Mouse (Mus musculus) left cerebral cortex, adult 8-10 months (tissue): ENCODE measurements at regions not wholly inside any gene's neighbourhood (a gene's known extent, or its start where the extent isn't known, plus 50 kb on each side); places are given as distances from the start of the nearest gene placed in this dataset.

Source experiments
- DNase-seq, 2 experiments: peaks; one replicate each; pipeline ENCODE4 v3.0.0; 2022; ENCODE audit warnings: low spot score in 2 of 2

GRCm38 (mm10) chr15:87200282-87201048 lies 343.6 kb upstream of the Fam19a5 start:
- no peak for DNase-seq

- no peak for DNase-seq
Observed at GRCm38 (mm10) chr15:87201055-87201454, 343.0 kb upstream of the Fam19a5 start.

GRCm38 (mm10) chr15:87229951-87230350 lies 314.1 kb upstream of the Fam19a5 start:
- DNase-seq: no peak

- no peak for DNase-seq
Observed at GRCm38 (mm10) chr15:87236096-87236495, 308.0 kb upstream of the Fam19a5 start.

GRCm38 (mm10) chr15:87239057-87239456 lies 305.0 kb upstream of the Fam19a5 start:
- DNase-seq: no peak

- no peak for DNase-seq
Observed at GRCm38 (mm10) chr15:87261497-87261896, 282.6 kb upstream of the Fam19a5 start.

- DNase-seq: no peak
Observed at GRCm38 (mm10) chr15:87264906-87265305, 279.2 kb upstream of the Fam19a5 start.

GRCm38 (mm10) chr15:87290987-87291529 lies 253.0 kb upstream of the Fam19a5 start:
- DNase-seq: no peak

GRCm38 (mm10) chr15:87319896-87320295 lies 224.2 kb upstream of the Fam19a5 start:
- DNase-seq: no peak

- DNase-seq: no peak
Observed at GRCm38 (mm10) chr15:87321067-87321985, 222.8 kb upstream of the Fam19a5 start.

GRCm38 (mm10) chr15:87325389-87325788 lies 218.7 kb upstream of the Fam19a5 start:
- no peak for DNase-seq

GRCm38 (mm10) chr15:87326281-87326680 lies 217.8 kb upstream of the Fam19a5 start:
- DNase-seq: no peak

GRCm38 (mm10) chr15:87332441-87332840 lies 211.7 kb upstream of the Fam19a5 start:
- no peak for DNase-seq

- DNase-seq: no peak
Observed at GRCm38 (mm10) chr15:87333527-87333926, 210.6 kb upstream of the Fam19a5 start.

- no peak for DNase-seq
Observed at GRCm38 (mm10) chr15:87334430-87334829, 209.7 kb upstream of the Fam19a5 start.

GRCm38 (mm10) chr15:87335324-87335723 lies 208.8 kb upstream of the Fam19a5 start:
- DNase-seq: no peak

- DNase-seq: no peak
Observed at GRCm38 (mm10) chr15:87335737-87336136, 208.4 kb upstream of the Fam19a5 start.

GRCm38 (mm10) chr15:87339904-87340303 lies 204.2 kb upstream of the Fam19a5 start:
- peak in 1 of 2 experiments; percentile 51 for DNase-seq

- DNase-seq: no peak
Observed at GRCm38 (mm10) chr15:87342656-87343055, 201.4 kb upstream of the Fam19a5 start.

- DNase-seq: no peak
Observed at GRCm38 (mm10) chr15:87345826-87346225, 198.3 kb upstream of the Fam19a5 start.

GRCm38 (mm10) chr15:87349533-87350247 lies 194.4 kb upstream of the Fam19a5 start:
- DNase-seq: no peak
